Mouse (Mus musculus) midbrain, embryonic 11.5 days (tissue): ENCODE measurements at regions not wholly inside any gene's neighbourhood (a gene's known extent, or its start where the extent isn't known, plus 50 kb on each side); places are given as distances from the start of the nearest gene placed in this dataset.

Experiments used
- ATAC-seq: fragments of 200-750 bp; cut with Nextera tagmentation; 2 replicates; pipeline ENCODE4 v1.8.0; 2017; ENCODE audit warnings: moderate TSS enrichment, moderate library complexity; ENCODE audit not compliant: low FRiP score
- DNase-seq: peaks from one replicate; pipeline ENCODE4 v3.0.0; 2015; ENCODE audit warnings: low spot score; ENCODE audit errors: missing footprints
- H3K27ac ChIP-seq: fragments of 300-500 bp; sonication (generic); 2 replicates; pipeline ENCODE4 v1.5.1; 2014; ENCODE audit warnings: low read depth, low read length
- H3K27me3 ChIP-seq: fragments of 300-500 bp; sonication (generic); 2 replicates; pipeline ENCODE4 v1.6.1; 2014; ENCODE audit warnings: mild to moderate bottlenecking, low read length, moderate library complexity, mixed read lengths; ENCODE audit not compliant: control insufficient read depth, insufficient read depth
- H3K36me3 ChIP-seq: fragments of 300-500 bp; sonication (generic); 2 replicates; pipeline ENCODE4 v1.6.1; 2014; ENCODE audit warnings: mild to moderate bottlenecking, low read length, moderate library complexity, mixed read lengths; ENCODE audit not compliant: control insufficient read depth, insufficient read depth
- H3K4me1 ChIP-seq: fragments of 300-500 bp; sonication (generic); 2 replicates; pipeline ENCODE4 v1.6.1; 2014; ENCODE audit warnings: low read length; ENCODE audit not compliant: control insufficient read depth, insufficient read depth
- H3K4me2 ChIP-seq: fragments of 300-500 bp; sonication (generic); 2 replicates; pipeline ENCODE4 v1.6.1; 2014; ENCODE audit warnings: mild to moderate bottlenecking, moderate library complexity
- H3K4me3 ChIP-seq: fragments of 300-500 bp; sonication (generic); 2 replicates; pipeline ENCODE4 v1.5.1; 2014; ENCODE audit warnings: low read depth, low read length
- H3K9ac ChIP-seq: fragments of 300-500 bp; sonication (generic); 2 replicates; pipeline ENCODE4 v1.6.1; 2014; ENCODE audit warnings: low read length
- H3K9me3 ChIP-seq: fragments of 300-500 bp; sonication (generic); 2 replicates; pipeline ENCODE4 v1.6.1; 2016; ENCODE audit warnings: low read length; ENCODE audit not compliant: control insufficient read depth
- WGBS: fragments of 180-500 bp; shearing (Covaris S2); extraction: QIAGEN DNeasy Blood & Tissue Kit; methylation state at CpG from one replicate; pipeline ENCODE4 v1.1.7; 2014; 5-methylcytosine and 5-hydroxymethylcytosine counted together

- peak overlapping the region; percentile 40 for H3K27ac ChIP-seq
- DNase-seq (peak; percentile 96), ATAC-seq (peak; percentile 83)
- peak overlapping the region; percentile 31 for H3K4me2 ChIP-seq
- H3K9ac ChIP-seq: peak overlapping the region; percentile 40; the same call in 1 of the 2 replicates
- no peaks in the 10 kb centered on the region for H3K36me3 ChIP-seq
- WGBS: 8% methylated on average over 4 of the region's 4 CpGs
- no peak overlapping the region for H3K4me3 ChIP-seq
- peaks cover 25% of the 10 kb centered on the region for H3K4me1 ChIP-seq
- H3K9me3 ChIP-seq: no peaks in the 10 kb centered on the region
- no peaks in the 10 kb centered on the region for H3K27me3 ChIP-seq
Measured at GRCm38 (mm10) chr4:12538694-12539121, 366.9 kb upstream of the Fam92a start.

- WGBS: 77% methylated on average over 5 of the region's 5 CpGs
- peaks cover 25% of the 10 kb centered on the region for H3K4me1 ChIP-seq
- no peak overlapping the region for H3K4me2 ChIP-seq
- no peak overlapping the region for H3K4me3 ChIP-seq
- no peaks in the 10 kb centered on the region for H3K9me3 ChIP-seq
- H3K9ac ChIP-seq: no peak overlapping the region
- DNase-seq (no peak), ATAC-seq (no peak)
- no peaks in the 10 kb centered on the region for H3K36me3 ChIP-seq
- no peak overlapping the region for H3K27ac ChIP-seq
- no peaks in the 10 kb centered on the region for H3K27me3 ChIP-seq
Measured at GRCm38 (mm10) chr4:12538043-12538442, 366.2 kb upstream of the Fam92a start.

GRCm38 (mm10) chr4:12534151-12534550, 362.3 kb upstream of the Fam92a start:
- 12% methylated on average over 2 of the region's 2 CpGs for WGBS
- Histone ChIP-seq H3K4me3 (no peak overlapping the region), H3K27me3 (no peaks in the 10 kb centered on the region), H3K9me3 (no peaks in the 10 kb centered on the region), H3K36me3 (no peaks in the 10 kb centered on the region), H3K4me2 (peak overlapping the region; percentile 3; the same call in 1 of the 2 replicates), H3K4me1 (peaks cover 13% of the 10 kb centered on the region), H3K9ac (peak overlapping the region; percentile 24; the same call in 1 of the 2 replicates), H3K27ac (no peak overlapping the region; the same call in 1 of the 2 replicates)
- peak; percentile 86 for DNase-seq
- ATAC-seq: peak; percentile 22; the same call in 1 of the 2 replicates

- Histone ChIP-seq H3K27ac (no peak overlapping the region), H3K36me3 (no peaks in the 10 kb centered on the region), H3K4me3 (no peak overlapping the region), H3K4me1 (peaks cover 13% of the 10 kb centered on the region), H3K9me3 (no peaks in the 10 kb centered on the region), H3K27me3 (no peaks in the 10 kb centered on the region), H3K4me2 (no peak overlapping the region), H3K9ac (no peak overlapping the region)
- peak; percentile 73 for DNase-seq
- 72% methylated on average over 4 of the region's 4 CpGs for WGBS
- ATAC-seq: no peak
Measured at GRCm38 (mm10) chr4:12532961-12533360, 361.1 kb upstream of the Fam92a start.

- DNase-seq (no peak), ATAC-seq (no peak)
- H3K4me2 ChIP-seq: no peak overlapping the region
- no peaks in the 10 kb centered on the region for H3K9me3 ChIP-seq
- peaks cover 2% of the 10 kb centered on the region; the same call in 1 of the 2 replicates for H3K4me1 ChIP-seq
- H3K27ac ChIP-seq: no peak overlapping the region
- H3K36me3 ChIP-seq: no peaks in the 10 kb centered on the region
- no peaks in the 10 kb centered on the region for H3K27me3 ChIP-seq
- H3K4me3 ChIP-seq: no peak overlapping the region
- 71% methylated on average over 7 of the region's 7 CpGs for WGBS
- H3K9ac ChIP-seq: no peak overlapping the region
Measured at GRCm38 (mm10) chr4:12522358-12522757, 350.5 kb upstream of the Fam92a start.

GRCm38 (mm10) chr4:12521246-12521645, 349.4 kb upstream of the Fam92a start:
- ATAC-seq (no peak), DNase-seq (no peak)
- Histone ChIP-seq H3K4me1 (peaks cover 2% of the 10 kb centered on the region; the same call in 1 of the 2 replicates), H3K9ac (no peak overlapping the region), H3K36me3 (no peaks in the 10 kb centered on the region), H3K9me3 (no peaks in the 10 kb centered on the region), H3K4me3 (no peak overlapping the region), H3K4me2 (no peak overlapping the region), H3K27ac (no peak overlapping the region), H3K27me3 (no peaks in the 10 kb centered on the region)
- WGBS: 91% methylated on average over 7 of the region's 7 CpGs

GRCm38 (mm10) chr4:12516497-12516896, 344.7 kb upstream of the Fam92a start:
- Histone ChIP-seq H3K36me3 (no peaks in the 10 kb centered on the region), H3K27ac (no peak overlapping the region), H3K4me1 (peaks cover 2% of the 10 kb centered on the region; the same call in 1 of the 2 replicates), H3K27me3 (no peaks in the 10 kb centered on the region), H3K4me3 (no peak overlapping the region), H3K9me3 (no peaks in the 10 kb centered on the region), H3K9ac (no peak overlapping the region), H3K4me2 (no peak overlapping the region)
- 91% methylated on average over 10 of the region's 10 CpGs for WGBS
- DNase-seq (peak; percentile 64), ATAC-seq (no peak)

GRCm38 (mm10) chr4:12511656-12512385, 340.0 kb upstream of the Fam92a start:
- Histone ChIP-seq H3K4me3 (no peak overlapping the region), H3K9me3 (no peaks in the 10 kb centered on the region), H3K4me2 (no peak overlapping the region), H3K4me1 (no peaks in the 10 kb centered on the region), H3K27ac (no peak overlapping the region), H3K36me3 (no peaks in the 10 kb centered on the region), H3K9ac (no peak overlapping the region), H3K27me3 (no peaks in the 10 kb centered on the region)
- ATAC-seq (no peak), DNase-seq (peak; percentile 57)
- WGBS: 87% methylated on average over 10 of the region's 10 CpGs

- no peak for ATAC-seq
- Histone ChIP-seq H3K4me3 (no peak overlapping the region), H3K27ac (no peak overlapping the region), H3K27me3 (no peaks in the 10 kb centered on the region), H3K4me1 (no peaks in the 10 kb centered on the region), H3K36me3 (no peaks in the 10 kb centered on the region), H3K9ac (no peak overlapping the region), H3K4me2 (no peak overlapping the region), H3K9me3 (no peaks in the 10 kb centered on the region)
- 56% methylated on average over 8 of the region's 8 CpGs for WGBS
- DNase-seq: peak; percentile 73
Measured at GRCm38 (mm10) chr4:12506851-12507551, 335.2 kb upstream of the Fam92a start.
